Mouse (Mus musculus) forebrain, embryonic 11.5 days (tissue): ENCODE measurements around the gene Prorsd1. TPM values are rescaled to one million over a fixed set of nuclear protein-coding genes. Genes with fewer than 3 reads are reported as not detected.
"Not testable (repeated sequence)": the region's sequence is repeated elsewhere in the genome, so short reads cannot be mapped to it uniquely, and the experiment has no call there.

Source experiments
- ATAC-seq: fragments of 200-750 bp; cut with Nextera tagmentation; replicated peaks from 2 replicates; pipeline ENCODE4 v1.8.0; 2017; ENCODE audit warnings: moderate TSS enrichment; ENCODE audit not compliant: low FRiP score
- DNase-seq: peaks from one replicate; pipeline ENCODE4 v3.0.0-alpha.2; 2017; ENCODE audit warnings: low spot score
- H3K27ac ChIP-seq: fragments of 300-500 bp; sonication (generic); 2 replicates; pipeline ENCODE4 v1.5.1; 2014; ENCODE audit warnings: low read depth, low read length
- H3K27me3 ChIP-seq: fragments of 300-500 bp; sonication (generic); 2 replicates; pipeline ENCODE4 v1.6.1; 2014; ENCODE audit warnings: mild to moderate bottlenecking, low read length, mixed read lengths; ENCODE audit not compliant: control insufficient read depth, insufficient read depth
- H3K36me3 ChIP-seq: fragments of 300-500 bp; sonication (generic); 2 replicates; pipeline ENCODE4 v1.6.1; 2014; ENCODE audit warnings: mild to moderate bottlenecking, low read length, moderate library complexity, mixed read lengths; ENCODE audit not compliant: control insufficient read depth, insufficient read depth
- H3K4me1 ChIP-seq: fragments of 300-500 bp; sonication (generic); replicated peaks from 2 replicates; pipeline ENCODE4 v1.6.1; 2014; ENCODE audit warnings: low read length, mixed read lengths; ENCODE audit not compliant: control insufficient read depth, insufficient read depth
- H3K4me2 ChIP-seq: fragments of 300-500 bp; sonication (generic); 2 replicates; pipeline ENCODE4 v1.6.1; 2014; ENCODE audit warnings: low read depth, mild to moderate bottlenecking, low read length, moderate library complexity, mixed read lengths; ENCODE audit not compliant: severe bottlenecking
- H3K4me3 ChIP-seq: fragments of 300-500 bp; sonication (generic); 2 replicates; pipeline ENCODE4 v1.5.1; 2014; ENCODE audit warnings: low read depth, low read length
- H3K9ac ChIP-seq: fragments of 300-500 bp; sonication (generic); 2 replicates; pipeline ENCODE4 v1.6.1; 2014; ENCODE audit warnings: low read length
- H3K9me3 ChIP-seq: fragments of 300-500 bp; sonication (generic); 2 replicates; pipeline ENCODE4 v1.6.1; 2016; ENCODE audit warnings: low read length, mixed read lengths; ENCODE audit not compliant: control insufficient read depth
- WGBS: fragments of 180-500 bp; shearing (Covaris S2); extraction: QIAGEN DNeasy Blood & Tissue Kit; methylation state at CpG from one replicate; pipeline ENCODE4 v1.1.7; 2014; 5-methylcytosine and 5-hydroxymethylcytosine counted together
- polyA plus RNA-seq: library from polyadenylated mRNA; unstranded; fragments of >200 nt; fragmentation: Nextera tagmentation; extraction: Ambion mirVana; gene quantifications from 2 replicates; pipeline ENCODE4 v1.2.1, GENCODE M21; 2014

Gene Prorsd1
- polyA plus RNA-seq, 1 experiment from 2014 or later = 24.2 TPM

- Histone ChIP-seq H3K27ac (no peak overlapping the region), H3K4me1 (peaks cover 3% of the 10 kb centered on the region; the same call in 1 of the 2 replicates), H3K9ac (peak overlapping the region; percentile 94), H3K4me2 (peak overlapping the region; percentile 58), H3K36me3 (peaks cover 5% of the 10 kb centered on the region; the same call in 1 of the 2 replicates), H3K27me3 (no peaks in the 10 kb centered on the region), H3K4me3 (peak overlapping the region; percentile 64), H3K9me3 (no peaks in the 10 kb centered on the region)
- WGBS = 23% methylated on average over 2 of the region's 2 CpGs
- ATAC-seq (no peak), DNase-seq (no peak)
Observed at GRCm38 (mm10) chr11:29546762-29547161, 31.9 kb upstream of the Prorsd1 start.

GRCm38 (mm10) chr11:29546297-29546696 is 31.5 kb upstream of the Prorsd1 start:
- H3K36me3 ChIP-seq = not testable (repeated sequence)

GRCm38 (mm10) chr11:29545150-29545752 is 30.4 kb upstream of the Prorsd1 start:
- not testable (repeated sequence) for ATAC-seq, DNase-seq, H3K27me3 ChIP-seq, H3K4me2 ChIP-seq, H3K27ac ChIP-seq, H3K9me3 ChIP-seq, H3K9ac ChIP-seq, H3K4me3 ChIP-seq, H3K36me3 ChIP-seq, H3K4me1 ChIP-seq
- 85% methylated on average over 4 of the region's 4 CpGs for WGBS

More at GRCm38 (mm10) chr11:29546297-29546696, 31.5 kb upstream of the Prorsd1 start:
- not testable (repeated sequence) for DNase-seq, H3K4me1 ChIP-seq, H3K27me3 ChIP-seq, H3K27ac ChIP-seq, ATAC-seq, H3K9me3 ChIP-seq, H3K9ac ChIP-seq
- 97% methylated on average over 2 of the region's 2 CpGs for WGBS
- peak overlapping the region; percentile 64 for H3K4me3 ChIP-seq
- peak overlapping the region; percentile 58 for H3K4me2 ChIP-seq

GRCm38 (mm10) chr11:29544225-29544945 is 29.6 kb upstream of the Prorsd1 start:
- Histone ChIP-seq H3K36me3 (peaks cover 7% of the 10 kb centered on the region; the same call in 1 of the 2 replicates), H3K4me3 (no peak overlapping the region), H3K27me3 (no peaks in the 10 kb centered on the region), H3K4me2 (no peak overlapping the region), H3K27ac (no peak overlapping the region), H3K4me1 (peaks cover 3% of the 10 kb centered on the region; the same call in 1 of the 2 replicates), H3K9ac (no peak overlapping the region), H3K9me3 (no peaks in the 10 kb centered on the region)
- DNase-seq (no peak), ATAC-seq (no peak)
- WGBS = 81% methylated on average over 3 of the region's 3 CpGs

- no peak overlapping the region for H3K27ac ChIP-seq
- H3K4me2 ChIP-seq = no peak overlapping the region
- H3K27me3 ChIP-seq = no peaks in the 10 kb centered on the region
- H3K9me3 ChIP-seq = no peaks in the 10 kb centered on the region
- H3K4me1 ChIP-seq = no peaks in the 10 kb centered on the region
- no peak overlapping the region for H3K4me3 ChIP-seq
- ATAC-seq (no peak), DNase-seq (no peak)
- 97% methylated on average over 1 of the region's 1 CpGs for WGBS
- H3K9ac ChIP-seq = no peak overlapping the region
- H3K36me3 ChIP-seq = peaks cover 8% of the 10 kb centered on the region; the same call in 1 of the 2 replicates
Observed at GRCm38 (mm10) chr11:29538201-29538600, 23.4 kb upstream of the Prorsd1 start.

GRCm38 (mm10) chr11:29525988-29526794 is 11.4 kb upstream of the Prorsd1 start, which contains the start of gene Mtif2:
Gene Mtif2 (plus strand): TSS chr11:29526408.
- WGBS = 2% methylated on average over 47 of the region's 47 CpGs

GRCm38 (mm10) chr11:29514325-29514681 is 530 bp downstream of the Prorsd1 start:
- no peak for DNase-seq
- no peak for ATAC-seq
- Histone ChIP-seq H3K4me2 (peak overlapping the region; percentile 60), H3K9ac (peak overlapping the region; percentile 73), H3K9me3 (no peaks in the 10 kb centered on the region), H3K27ac (no peak overlapping the region), H3K27me3 (no peaks in the 10 kb centered on the region), H3K36me3 (no peaks in the 10 kb centered on the region), H3K4me3 (peak overlapping the region; percentile 57), H3K4me1 (no peaks in the 10 kb centered on the region)
- WGBS = 27% methylated on average over 10 of the region's 10 CpGs

More at GRCm38 (mm10) chr11:29525988-29526794, 11.4 kb upstream of the Prorsd1 start, which contains the start of gene Mtif2:
- Histone ChIP-seq H3K27me3 (no peaks in the 10 kb centered on the region), H3K4me1 (0 out of 2 replicates have a peak, but pooled peaks cover 2% of the 10 kb centered on the region), H3K9me3 (no peaks in the 10 kb centered on the region), H3K4me3 (peak within 1 kb of the TSS; percentile 68), H3K36me3 (no peaks in the 10 kb centered on the region; the same call in 1 of the 2 replicates), H3K27ac (peak within 1 kb of the TSS; percentile 66), H3K9ac (peak within 1 kb of the TSS; percentile 86), H3K4me2 (peak within 1 kb of the TSS; percentile 79)
- peak; percentile 96 for ATAC-seq
- DNase-seq = peak; percentile 90

- Histone ChIP-seq H3K4me2 (no peak overlapping the region), H3K4me1 (no peaks in the 10 kb centered on the region), H3K9ac (no peak overlapping the region), H3K4me3 (no peak overlapping the region), H3K9me3 (no peaks in the 10 kb centered on the region), H3K27ac (no peak overlapping the region), H3K36me3 (no peaks in the 10 kb centered on the region), H3K27me3 (no peaks in the 10 kb centered on the region)
- DNase-seq = no peak
- ATAC-seq = no peak
- WGBS = 88% methylated on average over 4 of the region's 4 CpGs
Observed at GRCm38 (mm10) chr11:29512818-29513535, 1.9 kb downstream of the Prorsd1 start.
